Mouse (Mus musculus) cerebellum, postnatal 14 days (tissue): Measurements from ENCODE around the gene Inka2.

Experiments used
- DNase-seq, 2 experiments: peaks; one replicate each; pipeline ENCODE4 v3.0.0; 2021; ENCODE audit warnings: mixed read lengths in 2 of 2

Inka2 gene

DNA sequence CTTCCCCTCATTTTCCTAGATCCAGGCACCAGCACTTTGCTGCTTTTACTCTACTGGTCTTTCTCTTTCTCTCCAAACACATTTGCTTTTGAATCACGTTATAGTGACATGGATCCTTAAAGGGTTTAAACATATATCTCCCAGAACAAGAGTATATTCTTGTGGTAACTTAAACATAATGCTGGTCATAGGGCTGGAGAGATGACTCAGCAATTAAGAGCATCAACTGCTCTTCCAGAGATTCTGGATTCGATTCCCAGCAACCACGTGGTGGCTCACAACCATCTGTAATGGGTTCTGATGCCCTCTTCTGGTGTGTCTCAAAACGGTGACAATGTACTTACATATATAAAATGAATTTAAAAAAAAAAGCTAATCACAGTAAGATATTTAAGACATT lies 28.0 kb downstream of the Inka2 start:
- DNase-seq = no peak

DNA sequence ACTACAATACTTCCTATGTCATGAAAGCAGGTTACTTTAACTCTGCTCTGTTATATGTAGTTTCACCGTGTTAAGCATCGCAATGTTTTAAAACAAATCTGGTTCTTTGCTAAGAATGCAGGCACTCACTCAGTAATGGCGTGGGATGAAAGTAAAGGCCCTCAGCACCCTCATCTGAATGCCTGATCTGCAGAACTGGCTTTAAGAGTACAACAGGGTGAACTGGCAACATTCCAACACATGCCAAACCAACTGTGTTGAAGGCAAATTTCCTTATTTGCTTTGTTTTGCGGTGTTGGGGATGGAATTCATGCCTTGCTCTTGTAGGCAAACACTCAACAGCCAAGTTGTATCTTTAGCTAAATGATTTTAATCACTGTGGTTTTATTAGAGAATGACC lies 29.1 kb downstream of the Inka2 start:
- peak in 1 of 2 experiments; percentile 7 for DNase-seq

DNA sequence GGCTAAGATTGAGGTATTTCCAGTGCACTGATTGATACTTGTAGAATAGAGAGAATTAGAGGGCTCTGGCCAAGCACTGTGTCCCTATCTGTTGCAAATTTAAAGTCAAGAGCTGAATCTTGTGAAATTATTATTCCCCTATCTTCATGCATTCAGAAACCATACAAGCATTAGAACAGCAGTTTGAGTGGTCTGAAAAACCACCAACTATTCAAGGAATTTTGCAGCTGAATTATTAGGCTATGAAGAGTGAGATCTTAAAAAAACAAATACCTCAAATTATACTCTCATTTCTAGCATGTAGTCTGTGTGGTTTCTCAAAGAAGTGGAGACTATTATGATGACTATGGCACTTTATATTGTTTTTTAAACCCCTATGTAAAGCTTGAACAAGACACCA lies 30.9 kb downstream of the Inka2 start:
- DNase-seq = no peak

DNA sequence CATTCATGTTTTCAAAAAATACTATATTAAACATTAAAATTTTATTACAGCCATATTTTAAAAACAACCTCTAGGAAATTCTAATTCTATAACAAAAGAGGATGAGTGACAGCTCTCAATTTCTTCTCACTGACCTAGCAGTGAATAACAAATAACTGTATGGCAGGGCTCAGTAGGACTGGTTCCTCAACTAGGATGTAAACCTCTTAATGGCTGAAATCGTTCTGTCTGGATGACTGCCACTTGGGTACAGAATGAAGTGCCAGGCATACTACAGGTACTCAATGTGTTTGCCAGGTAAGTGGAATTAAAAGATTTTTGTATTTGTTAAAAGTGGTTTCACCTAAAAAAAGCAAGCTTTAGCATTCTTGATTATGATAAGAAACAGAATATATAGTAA lies 31.7 kb downstream of the Inka2 start:
- DNase-seq = no peak

DNA sequence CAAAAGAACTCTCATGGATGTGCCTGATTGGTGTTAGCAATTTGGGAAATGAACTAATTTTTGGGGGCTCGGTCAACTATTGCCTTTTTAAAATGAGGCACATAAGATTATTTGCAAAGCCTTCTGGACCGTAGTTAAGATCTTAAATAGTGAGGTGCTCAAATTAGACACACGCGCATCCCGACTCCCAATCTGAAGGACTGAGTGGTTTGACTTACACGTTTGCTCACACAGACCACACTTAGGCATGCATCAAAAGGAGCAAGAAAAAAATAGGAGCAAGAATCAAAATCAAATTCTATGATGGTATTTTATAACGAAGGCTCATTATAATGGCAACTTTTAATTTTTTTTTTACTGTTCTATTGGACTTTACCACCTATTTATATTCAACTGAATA lies 32.7 kb downstream of the Inka2 start:
- no peak for DNase-seq

DNA sequence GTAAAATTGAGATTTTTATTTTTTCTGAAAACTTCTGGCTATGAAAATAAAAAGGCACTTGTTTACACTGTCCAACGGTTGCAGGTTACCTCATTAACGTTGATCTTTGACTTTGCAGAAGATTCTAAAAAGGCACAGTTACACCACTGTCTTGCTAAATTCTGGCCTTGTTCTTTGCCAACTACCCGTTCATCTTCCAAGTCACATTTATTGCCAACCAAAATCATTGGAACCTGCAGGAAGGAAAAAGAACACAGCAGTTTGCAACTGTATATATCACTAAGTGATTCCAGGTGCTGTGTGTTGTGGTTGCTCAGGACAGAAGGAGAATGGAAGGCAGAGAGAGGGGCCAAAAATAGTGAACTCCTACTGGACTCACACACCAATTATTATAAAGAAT lies 33.3 kb downstream of the Inka2 start:
- DNase-seq = no peak

DNA sequence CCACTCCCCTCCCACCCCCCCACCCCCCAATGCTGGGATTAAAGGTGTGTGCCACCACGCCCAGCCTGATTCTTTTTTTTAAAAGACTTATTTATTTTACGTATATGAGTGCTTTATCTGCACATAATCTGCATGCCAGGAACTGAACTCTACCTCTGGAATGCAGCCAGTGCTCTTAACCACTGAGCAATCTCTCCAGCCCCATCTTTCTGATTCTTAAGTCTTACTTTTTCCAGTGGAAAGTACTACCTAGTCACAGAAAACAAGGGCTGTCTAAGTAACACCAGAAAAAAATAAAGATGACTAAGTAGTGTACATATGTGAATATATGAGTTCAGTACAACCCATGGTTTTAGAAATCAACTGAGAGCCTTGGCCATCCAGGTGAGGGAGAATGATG lies 42.1 kb downstream of the Inka2 start:
- DNase-seq = no peak

DNA sequence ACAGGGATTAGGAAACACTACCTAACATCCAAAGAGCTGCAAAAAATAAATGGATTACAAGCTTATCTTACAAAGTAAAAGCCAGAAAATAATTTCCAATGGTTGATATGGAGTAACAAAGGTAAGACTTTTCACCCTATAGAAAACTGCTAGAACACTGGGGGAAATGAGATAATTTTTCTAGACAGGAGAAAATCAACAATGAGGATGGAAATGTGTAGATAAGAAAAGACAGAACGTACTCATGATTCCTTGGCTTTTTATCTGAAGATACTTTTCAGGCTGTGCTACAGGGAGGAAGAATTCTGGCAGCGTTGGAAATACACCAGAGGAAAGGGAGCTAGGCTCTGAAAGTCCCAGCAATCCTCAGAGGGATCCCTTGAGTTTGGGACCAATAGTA lies 46.4 kb downstream of the Inka2 start:
- DNase-seq = no peak

DNA sequence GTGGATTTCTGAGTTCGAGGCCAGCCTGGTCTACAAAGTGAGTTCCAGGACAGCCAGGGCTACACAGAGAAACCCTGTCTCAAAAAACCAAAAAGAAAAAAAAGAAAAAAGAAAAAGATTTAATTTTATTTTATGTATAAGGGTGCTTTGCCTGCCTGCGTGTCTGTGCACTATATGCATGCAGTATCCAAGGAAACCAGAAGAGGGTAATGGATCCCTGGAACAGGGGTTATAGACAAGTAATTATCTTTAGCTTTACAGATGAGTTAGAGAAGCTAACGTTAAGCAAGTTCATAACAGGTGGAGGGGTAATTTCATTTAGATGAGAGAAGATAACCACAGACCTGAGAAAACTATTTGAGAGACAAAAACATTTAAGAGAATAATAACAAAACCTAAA lies 49.8 kb downstream of the Inka2 start:
- no peak for DNase-seq

DNA sequence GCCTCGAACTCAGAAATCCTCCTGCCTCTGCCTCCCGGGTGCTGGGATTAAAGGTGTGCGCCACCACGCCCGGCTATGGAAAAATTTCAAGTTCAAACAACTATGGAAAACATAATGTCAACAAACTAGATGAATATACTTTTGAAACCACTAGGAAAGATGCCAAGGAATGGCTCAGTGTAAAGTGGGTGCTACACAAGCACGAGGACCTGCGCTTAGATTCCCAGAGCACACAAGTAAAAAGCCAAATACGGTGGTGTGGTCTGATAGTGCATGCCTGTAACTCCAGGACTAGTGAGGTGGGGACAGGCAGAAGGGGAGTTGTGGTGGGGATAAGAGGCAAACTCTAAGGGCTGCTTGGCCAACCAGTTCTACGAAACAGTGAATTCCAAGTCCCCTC lies 50.7 kb downstream of the Inka2 start:
- no peak for DNase-seq

DNA sequence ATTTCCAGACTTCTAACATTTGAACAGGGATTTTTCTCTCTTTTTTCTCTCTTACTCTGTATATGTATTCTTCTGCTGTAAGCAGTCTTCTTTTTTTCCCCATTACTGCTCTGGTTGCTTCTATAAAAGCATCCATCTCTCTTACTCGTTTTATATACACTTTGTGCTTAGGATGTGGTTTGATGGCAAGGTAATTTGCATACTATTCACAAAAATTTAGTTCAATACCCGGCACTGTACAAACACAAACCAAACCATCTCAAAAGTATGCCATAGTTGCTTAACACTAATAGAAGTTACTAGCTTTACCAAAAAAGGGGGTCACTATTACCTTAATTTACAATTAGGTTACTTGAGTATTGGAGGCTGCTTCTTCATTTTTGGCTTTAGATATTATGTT lies 52.1 kb downstream of the Inka2 start:
- DNase-seq = no peak

DNA sequence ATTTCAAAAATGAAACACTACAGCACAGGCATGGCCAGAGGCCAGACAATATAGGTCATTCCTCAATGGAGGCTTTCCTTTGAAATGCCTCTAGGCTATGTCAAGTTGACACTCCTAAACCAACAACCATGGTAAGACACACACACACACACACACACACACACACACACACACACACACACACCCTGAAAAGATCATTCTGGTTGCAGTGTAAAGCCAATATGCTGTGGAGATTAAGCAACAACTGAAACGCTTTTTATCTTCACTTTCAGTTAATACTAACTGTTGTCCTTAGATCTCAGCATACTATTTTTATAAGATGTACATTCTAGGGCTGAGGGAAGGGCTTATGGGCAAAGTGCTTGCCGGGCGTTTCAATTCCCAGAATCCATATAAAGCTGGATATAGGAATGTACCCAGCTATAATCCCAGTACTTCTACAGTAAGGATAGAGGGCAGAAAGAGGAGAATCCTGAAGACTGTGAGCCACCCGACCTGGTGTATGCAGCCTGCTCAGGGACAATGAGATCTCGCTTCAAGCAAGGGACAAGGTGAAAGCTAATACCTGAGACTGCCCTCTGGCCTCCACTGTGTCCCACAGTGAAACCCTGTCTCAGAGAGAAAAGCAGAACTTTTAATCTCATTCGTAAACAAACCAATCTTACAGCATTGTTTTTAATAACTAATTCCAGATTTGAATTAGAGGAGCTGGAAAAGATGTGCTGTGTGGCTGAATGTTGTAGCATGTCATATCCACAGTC lies 53.1 kb downstream of the Inka2 start:
- peak in 1 of 2 experiments; percentile 13 for DNase-seq

DNA sequence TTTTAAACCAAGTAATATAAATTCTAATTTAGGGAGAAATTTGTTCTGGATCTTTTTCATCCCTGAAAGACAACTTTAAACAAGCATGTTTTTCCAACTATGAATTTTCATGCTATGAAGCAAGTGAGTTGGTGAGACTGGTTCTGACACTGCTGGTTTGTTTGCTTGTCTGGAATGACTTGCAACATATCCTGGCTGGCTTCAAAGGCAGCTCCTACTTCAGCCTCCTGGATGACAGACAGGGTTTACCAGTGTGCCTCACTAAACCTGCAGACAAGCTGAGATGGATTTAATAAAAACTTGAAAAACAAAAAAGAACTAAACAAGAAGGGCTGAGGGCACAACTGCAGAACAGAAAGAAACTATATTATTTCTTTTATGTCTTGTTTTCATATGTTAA lies 53.7 kb downstream of the Inka2 start:
- DNase-seq = no peak

DNA sequence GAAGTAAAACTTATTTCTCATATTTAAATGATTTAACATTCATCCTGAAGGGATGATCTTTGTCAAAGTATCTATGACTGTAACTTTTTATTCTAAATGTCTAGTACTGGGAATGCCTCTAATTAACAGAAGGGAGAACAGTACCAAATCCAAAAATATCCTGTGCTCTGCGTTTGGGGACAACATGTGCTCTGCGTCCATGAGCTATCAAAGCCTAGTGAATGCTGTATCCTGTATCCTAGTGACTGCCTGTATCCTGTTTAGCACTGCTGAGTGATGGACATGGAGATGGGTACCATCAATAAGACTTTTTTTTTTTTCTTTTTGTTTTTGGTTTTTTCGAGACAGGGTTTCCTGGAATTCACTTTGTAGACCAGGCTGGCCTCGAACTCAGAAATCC lies 54.3 kb downstream of the Inka2 start:
- no peak for DNase-seq

DNA sequence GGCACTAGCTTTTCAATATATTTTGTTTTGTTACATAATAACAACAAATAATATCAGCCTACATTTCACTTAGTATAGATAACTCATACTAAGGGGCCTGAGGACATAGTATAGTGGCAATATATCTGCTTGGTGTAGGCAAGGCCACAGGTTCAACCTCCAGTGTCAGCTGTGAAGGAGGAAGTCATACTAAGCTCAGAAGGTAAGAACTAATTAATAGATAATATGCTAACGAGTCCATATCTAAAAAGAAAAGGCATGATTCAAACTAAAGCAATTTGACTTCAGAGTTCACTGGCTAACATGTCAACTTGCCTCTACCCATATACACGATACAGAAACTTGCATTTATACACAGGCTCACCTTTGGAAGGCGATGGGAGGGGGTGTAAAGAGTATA lies 55.7 kb downstream of the Inka2 start:
- no peak for DNase-seq

DNA sequence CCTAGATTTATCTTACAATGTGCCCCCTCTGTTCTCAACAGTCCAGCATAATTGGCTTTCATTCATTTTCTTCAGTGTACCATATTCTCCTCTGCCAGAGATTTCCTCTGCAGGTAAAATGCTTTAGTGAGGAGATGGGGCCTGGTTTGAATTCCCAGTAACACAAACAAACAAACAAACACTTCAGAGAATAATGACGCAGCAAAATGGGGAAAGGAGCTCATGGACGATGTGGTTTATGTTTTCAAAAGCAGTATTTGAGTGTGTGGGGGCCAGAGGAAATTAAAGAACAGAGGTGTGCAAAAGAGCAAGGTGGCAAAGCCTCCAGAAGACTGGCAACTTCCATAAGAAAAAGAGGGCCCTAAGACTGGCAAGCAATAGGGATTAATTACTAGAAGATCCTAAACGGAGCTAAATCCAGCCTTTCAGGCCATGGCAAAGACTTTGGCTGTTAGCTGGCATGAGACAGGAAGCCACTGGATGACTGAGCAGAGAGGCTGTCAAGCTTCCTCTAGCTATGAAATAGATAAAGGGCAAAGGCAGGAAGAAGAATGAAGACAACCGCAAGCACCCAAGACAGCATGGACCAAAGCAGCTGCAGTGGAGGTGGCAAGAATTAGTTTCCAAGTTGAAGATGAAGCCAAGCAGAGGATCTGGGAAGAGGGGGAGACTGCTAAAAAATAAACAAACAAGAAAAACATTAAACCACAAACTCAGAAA lies 58.9 kb downstream of the Inka2 start:
- DNase-seq = no peak

DNA sequence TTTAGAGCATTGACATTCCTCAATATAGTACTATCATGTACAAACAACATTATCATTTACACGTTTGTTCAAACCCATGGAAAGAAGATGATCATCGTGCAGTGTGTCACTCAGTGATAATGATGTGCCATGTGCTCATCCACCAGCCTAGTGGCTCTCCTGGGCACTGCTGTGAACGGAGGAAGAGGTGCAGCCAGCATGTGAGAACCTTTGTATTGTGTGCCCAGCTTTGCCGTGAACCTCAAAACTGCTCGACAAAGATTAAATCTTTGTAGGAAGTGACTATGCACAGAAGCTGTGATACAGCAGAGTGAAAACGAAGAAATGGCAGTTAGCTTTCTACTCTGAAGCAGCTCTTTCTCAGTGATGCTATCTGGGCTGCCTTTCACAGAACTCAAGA lies 64.1 kb downstream of the Inka2 start:
- no peak for DNase-seq

DNA sequence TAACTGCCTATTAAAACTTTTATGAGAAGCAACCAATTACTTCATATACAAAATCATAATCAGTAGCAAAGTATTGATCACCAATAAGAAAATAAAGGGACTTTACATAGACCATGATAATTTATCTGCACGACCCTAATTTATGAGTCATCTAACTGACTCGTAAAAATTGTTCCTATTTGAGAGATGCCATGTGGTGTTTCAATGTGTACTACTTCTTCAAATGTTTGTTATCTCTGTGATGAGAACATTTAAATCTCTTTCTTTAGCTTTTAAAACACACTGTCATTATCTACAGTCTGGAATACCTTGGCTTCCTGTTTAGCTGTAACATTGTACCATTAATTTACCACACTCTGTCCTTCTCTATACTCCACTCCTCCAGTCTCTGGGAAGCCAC lies 65.0 kb downstream of the Inka2 start:
- no peak for DNase-seq
